Mouse (Mus musculus) neural tube, postnatal 0 days (tissue): ENCODE measurements around the gene Fbxo27. TPM values are rescaled to one million over a fixed set of nuclear protein-coding genes. Genes with fewer than 3 reads are reported as not detected.

Experiments used
- polyA plus RNA-seq: library from polyadenylated mRNA; unstranded; fragments of >200 nt; fragmentation: Nextera tagmentation; extraction: Ambion mirVana; gene quantifications from 2 replicates; pipeline ENCODE4 v1.2.1, GENCODE M21; 2015

Fbxo27 gene
- polyA plus RNA-seq, result 13.1 and 15.8 TPM in 2 replicates

DNA sequence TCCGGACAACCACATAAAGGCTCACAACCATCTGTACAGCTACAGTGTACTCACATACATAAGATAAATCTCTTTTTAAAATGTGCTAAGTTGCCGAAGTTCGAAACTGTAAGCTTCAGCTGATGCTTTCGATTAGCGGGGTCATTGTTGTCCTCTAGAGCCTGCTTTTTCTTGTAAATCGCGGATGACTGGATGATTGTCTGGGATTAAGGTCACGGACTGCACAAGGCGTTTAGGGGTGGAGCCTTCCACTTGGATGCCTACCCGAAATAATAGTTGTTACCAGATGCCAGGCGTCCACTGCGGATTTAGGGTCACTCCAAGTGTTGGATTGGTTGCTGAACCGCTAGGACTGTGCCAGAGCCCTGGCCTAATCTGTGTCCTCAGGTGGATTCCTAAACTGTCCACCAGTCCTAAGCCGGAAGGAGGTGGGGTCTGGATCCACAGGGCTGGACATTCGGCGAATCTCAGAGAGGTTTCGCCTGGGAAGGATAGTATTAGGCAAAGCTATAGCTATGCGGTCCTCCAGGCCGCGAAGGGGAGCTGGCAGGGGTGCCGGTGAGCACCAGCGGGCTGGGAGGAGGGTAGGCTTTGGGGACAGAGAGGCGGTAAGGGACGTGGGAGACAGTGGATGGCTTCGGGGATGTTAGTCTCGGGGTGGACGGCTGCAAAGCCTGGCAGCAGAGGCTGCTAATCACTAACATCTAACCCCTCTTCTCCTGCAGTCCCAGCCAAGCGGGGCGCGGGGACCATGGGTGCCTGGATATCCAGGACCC, at the start of gene Fbxo27:
Gene Fbxo27, plus strand, starts transcription at position 305 of the 776 bp plus-strand sequence.

GRCm38 (mm10) chr7:28716590-28717281, 24.1 kb downstream of the Fbxo27 start, which contains the start of gene Fbxo17:
Gene Fbxo17, plus strand, starts transcription at chr7:28716804.

GRCm38 (mm10) chr7:28741709-28742438, 49.2 kb downstream of the Fbxo27 start, which contains the start of the genes Mrps12 and Sars2:
Gene Mrps12, minus strand, starts transcription at chr7:28741820.
Gene Sars2, plus strand, starts transcription at chr7:28741992.

Other genes with a start within 250 kb of the Fbxo27 start
- 20.6 and 22.6 TPM in 2 replicates for gene Lrfn1, start 240.9 kb upstream of the Fbxo27 start, polyA plus RNA-seq
- not detected in 2 replicates for gene Ifnl2, start 182.4 kb upstream of the Fbxo27 start, polyA plus RNA-seq
- not detected in 2 replicates for gene Ifnl3, start 170.0 kb upstream of the Fbxo27 start, polyA plus RNA-seq
- not detected in 2 replicates for gene Sycn, start 152.0 kb upstream of the Fbxo27 start, polyA plus RNA-seq
- gene Nccrp1, start 145.6 kb upstream of the Fbxo27 start, polyA plus RNA-seq, result 0.39 and 0.80 TPM in 2 replicates
- gene Samd4b, start 94.7 kb upstream of the Fbxo27 start, polyA plus RNA-seq, result 16.1 and 19.3 TPM in 2 replicates
- gene Pak4, start 94.7 kb upstream of the Fbxo27 start, polyA plus RNA-seq, result 12.0 and 12.5 TPM in 2 replicates
- 0.40 and 0.52 TPM in 2 replicates for gene Acp7, start 61.5 kb upstream of the Fbxo27 start, polyA plus RNA-seq
- gene Fbxo17, start 24.0 kb downstream of the Fbxo27 start, polyA plus RNA-seq, result 5.9 and 6.1 TPM in 2 replicates
- gene Mrps12, start 49.0 kb downstream of the Fbxo27 start, polyA plus RNA-seq, result 125 and 130 TPM in 2 replicates
- 18.5 and 21.8 TPM in 2 replicates for gene Sars2, start 49.1 kb downstream of the Fbxo27 start, polyA plus RNA-seq
- gene Ccer2, start 63.3 kb downstream of the Fbxo27 start, polyA plus RNA-seq, result 1.5 and 2.1 TPM in 2 replicates
- gene Sirt2, start 73.9 kb downstream of the Fbxo27 start, polyA plus RNA-seq, result 154 and 178 TPM in 2 replicates
- gene Nfkbib, start 74.7 kb downstream of the Fbxo27 start, polyA plus RNA-seq, result 77.9 and 82.5 TPM in 2 replicates
- gene Rinl, start 96.1 kb downstream of the Fbxo27 start, polyA plus RNA-seq, result 2.5 TPM in 2 replicates
- gene Hnrnpl, start 115.7 kb downstream of the Fbxo27 start, polyA plus RNA-seq, result 155 and 161 TPM in 2 replicates
- gene Ech1, start 132.4 kb downstream of the Fbxo27 start, polyA plus RNA-seq, result 135 and 151 TPM in 2 replicates
- 6.1 and 7.7 TPM in 2 replicates for gene Lgals4, start 141.0 kb downstream of the Fbxo27 start, polyA plus RNA-seq
- 3.5 and 4.3 TPM in 2 replicates for gene Lgals7, start 171.0 kb downstream of the Fbxo27 start, polyA plus RNA-seq
- gene Capn12, start 188.6 kb downstream of the Fbxo27 start, polyA plus RNA-seq, result 0.43 and 0.56 TPM in 2 replicates